Mouse (Mus musculus) T-helper 17 cell (primary cell): ENCODE measurements around the gene B3gnt2.

Experiments used
- in situ Hi-C, 2 experiments: fragments of 300-600 bp; cut with MboI, MseI; formaldehyde crosslinking; loops; 1 replicate in 1 of 2; 2 replicates in 1 of 2; pipeline ENCODE4 v1.15.1; 2025; ENCODE audit warnings: high pct_unique_total_duplicates in 2 of 2

B3gnt2 gene

DNA sequence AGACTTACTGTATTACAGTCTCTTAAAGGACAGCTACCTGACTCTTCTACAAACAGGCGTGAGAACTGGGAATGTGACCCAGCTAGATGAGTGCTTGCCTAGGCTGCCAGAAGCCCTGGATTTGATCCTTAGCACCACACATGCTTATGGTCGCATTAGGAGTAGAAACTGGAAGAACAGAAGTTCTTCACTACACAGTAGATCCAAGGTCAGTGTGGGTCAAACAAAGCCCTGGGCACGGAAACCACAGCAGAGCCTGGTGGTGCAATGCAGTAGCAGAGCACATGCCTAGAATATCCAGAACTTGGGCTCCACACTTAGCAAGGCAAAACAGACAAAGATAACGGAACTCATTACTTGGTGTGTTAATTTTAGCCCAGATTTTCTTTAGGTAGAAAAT is 10.7 kb downstream of the B3gnt2 start:
- in situ Hi-C loops: loop anchor here (10.0 kb wide), 2 partner anchors 405 to 1625 kb away; partner anchors contain the start of gene Xpo1 (in 1 of the 2)

DNA sequence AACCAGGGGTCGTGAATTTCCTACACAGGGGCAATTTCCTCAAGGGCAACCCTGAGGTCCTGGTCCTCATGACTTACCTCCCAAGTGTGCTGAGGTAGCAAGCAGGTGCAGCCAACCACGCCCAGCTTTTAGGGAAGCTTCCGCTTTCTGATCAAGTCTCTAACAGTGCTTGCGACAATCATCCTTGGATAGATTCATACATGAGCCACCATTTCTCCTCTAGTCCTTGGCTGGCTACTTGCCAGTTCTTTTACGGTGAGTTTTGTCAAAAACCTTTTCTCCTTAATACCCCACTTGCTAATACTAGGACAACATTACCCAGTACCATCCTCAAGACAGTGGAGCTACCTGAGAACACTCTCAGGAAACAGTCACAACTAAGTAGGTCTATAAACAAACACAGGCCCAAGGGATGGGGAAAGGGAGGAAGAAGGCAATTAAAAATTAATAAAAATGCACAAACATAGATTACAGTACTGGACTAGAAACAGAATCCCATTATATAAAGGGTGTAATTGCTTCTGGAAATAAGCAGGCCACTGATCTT is 12.0 kb downstream of the B3gnt2 start:
- in situ Hi-C loops: loop anchor here in 1 of 2 experiments (10.0 kb wide), 1 partner anchor 1754 kb away; the partner anchor contains the start of gene Peli1

DNA sequence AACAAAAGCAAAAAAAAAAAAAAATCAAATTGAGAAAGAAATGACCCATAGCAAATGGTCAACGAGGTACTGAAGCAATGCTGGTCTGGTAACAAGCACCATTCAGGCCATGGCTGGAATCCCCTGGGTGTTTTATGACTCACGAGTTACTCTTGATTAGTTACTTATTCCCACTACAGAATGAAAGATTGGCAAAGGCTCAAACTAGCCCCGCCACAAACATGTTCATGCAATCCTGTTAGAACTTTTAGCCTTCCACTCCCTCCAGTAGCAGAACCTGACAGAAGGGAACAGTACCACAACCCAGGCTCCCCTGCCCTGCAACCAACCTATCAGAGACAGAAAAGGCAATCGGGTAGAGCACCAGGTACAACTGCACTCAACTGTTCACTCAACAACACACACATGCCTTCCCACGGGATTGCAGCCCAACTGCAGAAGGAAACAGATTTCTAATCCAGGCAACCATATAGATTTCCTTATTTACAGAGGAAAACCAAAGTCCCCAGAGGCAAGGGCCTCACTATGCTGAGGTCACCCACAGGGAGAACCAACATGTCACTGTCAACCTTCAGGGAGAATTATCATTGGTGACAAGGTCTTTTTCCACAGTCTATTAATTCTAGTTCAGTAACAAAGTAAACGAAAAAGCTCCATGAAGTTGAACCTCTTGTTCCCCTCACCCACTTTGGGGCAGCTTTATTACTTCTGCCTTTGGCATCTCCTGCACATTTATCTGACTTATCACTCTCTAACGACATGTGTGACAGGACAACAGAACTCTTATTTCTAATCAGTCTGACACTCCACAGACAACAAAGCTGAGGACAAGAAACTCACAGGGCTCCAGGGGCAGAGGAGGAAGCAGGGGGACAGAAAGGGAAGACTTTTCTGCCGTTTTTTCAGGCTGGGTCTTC is 12.8 kb downstream of the B3gnt2 start:
- in situ Hi-C loops: loop anchor here in 1 of 2 experiments (10.0 kb wide), 1 partner anchor 1753 kb away; the partner anchor contains the start of gene Peli1

DNA sequence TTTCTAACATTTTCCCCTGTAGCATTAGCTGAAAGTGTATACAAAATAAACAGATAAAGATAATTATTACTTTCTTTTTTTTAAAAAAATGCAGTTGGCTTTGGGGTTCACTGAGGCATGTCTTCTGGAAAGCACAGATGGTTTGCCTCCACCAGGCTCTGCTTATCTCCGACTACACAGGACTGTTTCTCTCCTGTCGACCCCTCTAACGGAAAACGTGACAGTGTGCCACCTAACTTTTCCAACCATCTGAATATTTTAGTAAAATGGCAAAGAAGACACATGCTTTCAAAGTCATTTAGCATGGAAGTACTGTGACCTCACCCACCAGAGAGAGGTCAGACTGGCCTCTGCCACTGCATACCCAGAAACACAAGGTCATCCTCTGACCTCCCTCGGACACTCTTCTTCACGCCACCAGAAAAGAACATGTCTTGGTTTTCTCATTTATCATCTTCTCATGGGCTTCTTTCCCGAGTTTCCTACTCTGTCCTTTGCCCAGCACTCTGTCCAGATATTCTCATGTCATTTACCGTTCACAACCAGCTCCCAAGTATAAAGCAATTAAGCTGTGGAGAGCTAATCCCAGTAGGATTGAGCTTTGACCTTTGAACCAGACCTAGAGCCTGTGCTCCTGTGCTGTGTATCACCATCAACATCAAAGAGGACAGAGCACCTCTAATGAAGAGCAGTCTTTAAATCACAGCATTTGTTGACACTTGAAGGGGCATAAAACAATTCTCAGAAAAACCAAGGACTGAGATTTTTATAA is 13.6 kb downstream of the B3gnt2 start:
- in situ Hi-C loops: loop anchor here in 1 of 2 experiments (10.0 kb wide), 1 partner anchor 1752 kb away; the partner anchor contains the start of gene Peli1

DNA sequence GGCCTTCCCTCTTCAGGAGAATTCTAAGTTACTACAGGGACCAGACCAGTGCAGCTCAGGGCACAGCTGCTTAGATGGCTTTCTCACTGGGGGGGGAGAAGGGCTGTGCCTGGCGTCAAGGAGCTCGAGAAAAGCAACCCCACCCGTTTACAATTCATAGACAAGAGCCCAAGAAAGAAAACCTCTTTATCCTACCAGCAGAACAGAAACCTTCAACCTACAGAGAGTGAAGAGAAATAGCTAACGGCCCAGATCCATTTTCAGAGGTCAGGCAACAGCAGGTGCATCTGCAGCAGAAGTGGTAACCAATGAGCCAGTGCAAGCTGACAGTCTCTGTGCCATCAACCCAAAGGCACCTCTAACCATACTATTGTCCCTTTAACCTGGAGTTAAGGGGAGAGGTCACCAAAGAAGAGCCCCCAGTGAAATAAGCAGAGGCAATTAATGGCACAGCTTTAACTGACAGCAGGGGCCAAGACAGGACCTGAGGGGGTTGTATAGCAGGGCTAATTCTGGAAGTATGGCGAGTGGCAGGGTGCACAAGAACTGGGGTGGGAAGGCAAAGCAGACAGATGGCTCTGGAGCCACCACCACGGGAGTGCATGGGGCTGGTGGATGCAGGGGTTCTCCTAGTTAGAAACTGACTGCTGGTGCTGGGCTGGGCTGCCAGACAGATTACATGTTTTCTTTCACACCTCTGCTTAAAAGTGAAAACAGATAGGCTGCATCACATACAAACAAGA is 14.5 kb downstream of the B3gnt2 start:
- in situ Hi-C loops: loop anchor here in 1 of 2 experiments (10.0 kb wide), 1 partner anchor 1751 kb away; the partner anchor contains the start of gene Peli1

DNA sequence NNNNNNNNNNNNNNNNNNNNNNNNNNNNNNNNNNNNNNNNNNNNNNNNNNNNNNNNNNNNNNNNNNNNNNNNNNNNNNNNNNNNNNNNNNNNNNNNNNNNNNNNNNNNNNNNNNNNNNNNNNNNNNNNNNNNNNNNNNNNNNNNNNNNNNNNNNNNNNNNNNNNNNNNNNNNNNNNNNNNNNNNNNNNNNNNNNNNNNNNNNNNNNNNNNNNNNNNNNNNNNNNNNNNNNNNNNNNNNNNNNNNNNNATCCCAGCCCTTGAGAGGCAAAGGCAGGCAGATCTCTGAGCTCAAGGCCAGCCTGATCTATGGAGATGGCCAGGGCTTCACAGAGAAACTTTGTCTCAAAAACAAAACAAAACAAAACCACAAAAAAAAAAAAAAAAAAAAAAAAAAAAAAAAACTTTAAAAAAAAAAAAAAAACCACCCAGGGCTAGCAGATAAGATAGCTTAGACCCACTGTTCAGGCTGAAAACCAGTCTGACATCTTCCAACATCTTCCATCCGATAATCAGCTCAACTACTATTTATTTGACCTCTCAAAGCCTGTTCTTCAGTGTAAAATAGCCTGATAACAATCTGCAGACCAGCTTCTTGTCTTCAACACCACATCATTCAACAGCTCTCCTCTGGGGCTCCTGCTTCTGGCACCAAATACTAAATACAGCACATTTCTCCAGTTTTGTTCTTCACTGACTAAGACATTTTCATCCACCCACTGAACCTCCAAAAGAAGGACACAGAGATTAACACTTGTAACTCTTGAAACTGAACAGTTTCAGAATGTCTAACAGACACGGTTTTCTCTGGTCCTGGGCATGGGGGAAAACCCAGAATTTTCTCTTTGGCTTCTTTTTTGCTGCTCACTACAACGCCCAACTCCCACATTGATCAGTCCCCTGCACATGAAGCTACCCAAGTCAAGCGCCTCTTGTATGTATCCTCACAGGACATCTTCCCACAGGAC is 15.7 kb downstream of the B3gnt2 start:
- in situ Hi-C loops: loop anchor here in 1 of 2 experiments (10.0 kb wide), 1 partner anchor 1750 kb away; the partner anchor contains the start of gene Peli1

DNA sequence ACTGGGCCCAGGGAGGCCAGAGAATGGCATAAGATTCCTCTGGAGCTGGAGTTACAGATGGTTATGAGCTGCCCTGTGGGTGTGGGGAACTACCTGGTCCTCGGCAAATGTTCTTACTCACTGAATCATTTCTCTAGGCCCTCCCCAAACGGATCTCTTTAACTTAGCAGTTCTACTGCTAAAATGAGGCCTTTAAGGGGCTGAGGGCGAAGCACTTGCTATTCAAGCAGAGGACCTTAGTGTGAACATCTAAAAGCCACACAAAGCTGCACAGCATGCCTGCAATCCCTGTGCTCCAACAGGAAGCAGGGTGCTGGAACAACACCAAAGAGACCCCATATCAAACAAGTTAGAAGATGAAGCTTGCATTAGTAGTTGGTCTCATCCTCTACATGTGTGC is 21.3 kb downstream of the B3gnt2 start:
- in situ Hi-C loops: no loop called here

DNA sequence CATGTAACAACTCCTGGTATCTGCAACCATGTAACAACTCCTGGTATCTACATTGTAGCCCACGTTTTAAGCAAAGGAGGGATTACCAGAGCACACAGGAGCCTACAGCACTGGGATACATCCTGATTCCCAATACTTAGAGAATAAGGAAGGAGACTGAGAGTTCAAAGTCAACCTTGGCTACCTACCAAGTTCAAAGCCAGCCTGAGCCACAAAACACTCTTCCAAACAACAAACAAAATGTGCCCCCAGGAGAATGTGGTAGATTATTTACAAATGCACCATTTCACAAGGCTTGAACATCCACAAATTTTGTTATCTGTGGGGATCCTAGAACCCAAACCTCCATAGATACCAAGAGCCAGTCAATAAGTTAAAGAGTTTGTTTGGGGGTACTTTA is 22.4 kb downstream of the B3gnt2 start:
- in situ Hi-C loops: no loop called here

DNA sequence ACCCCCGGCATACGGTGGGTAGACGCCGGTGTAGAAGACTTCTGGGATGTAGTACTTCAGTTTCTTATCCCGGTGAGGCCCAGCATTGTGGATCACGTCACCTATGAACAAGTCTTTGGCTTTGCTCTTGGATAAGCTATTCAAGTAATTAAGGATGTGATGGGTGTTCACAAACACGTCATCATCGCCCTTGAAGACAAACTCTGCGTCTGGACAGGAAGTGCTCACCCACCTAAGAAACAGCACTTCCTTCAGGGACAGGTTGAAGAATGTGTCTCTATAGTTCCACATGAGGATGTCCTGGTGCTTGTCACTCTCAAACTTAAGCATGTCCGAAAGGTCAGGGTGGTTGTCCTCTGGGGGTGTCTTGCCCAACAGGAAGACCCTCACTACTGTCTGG is 24.5 kb downstream of the B3gnt2 start:
- in situ Hi-C loops: no loop called here

DNA sequence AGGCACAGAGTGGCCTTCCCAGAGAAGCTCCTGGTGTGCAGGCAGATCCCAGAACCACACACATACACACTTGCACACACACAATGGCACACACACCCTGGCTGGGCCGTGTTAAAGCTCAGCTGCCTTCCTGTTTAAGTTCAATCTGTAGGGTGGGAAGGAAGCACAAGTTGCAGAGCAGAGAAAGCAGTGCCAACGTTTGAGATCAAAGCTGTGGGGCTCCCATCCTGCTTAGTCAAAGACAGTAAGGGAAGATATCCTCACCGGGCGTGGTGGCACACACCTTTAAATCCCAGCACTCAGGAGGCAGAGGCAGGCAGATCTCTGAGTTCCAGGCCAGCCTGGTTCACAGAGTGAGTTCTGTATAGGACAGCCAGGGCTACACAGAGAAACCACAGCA is 28.2 kb downstream of the B3gnt2 start:
- in situ Hi-C loops: loop anchor here in 1 of 2 experiments (5.0 kb wide), 1 partner anchor 940 kb away; the partner anchor contains the start of gene Rel

DNA sequence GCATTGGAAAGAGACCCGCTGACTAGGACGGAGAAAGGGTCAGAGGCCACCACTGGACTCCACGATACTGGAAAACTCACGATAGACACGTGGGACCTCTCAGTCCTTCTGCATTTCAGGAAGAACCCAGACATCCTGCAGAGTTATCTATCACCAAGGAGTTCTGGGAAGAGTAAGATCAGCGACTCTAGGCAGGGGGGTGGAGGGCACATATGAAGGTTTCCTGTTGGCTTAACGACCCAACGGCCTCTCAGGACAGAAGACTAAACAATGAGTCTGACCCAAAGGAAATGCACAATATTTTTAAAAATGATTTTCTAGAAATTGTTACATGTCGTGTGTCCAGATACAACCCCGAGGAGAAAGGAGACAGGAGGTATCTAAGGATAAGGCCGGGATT is 28.8 kb downstream of the B3gnt2 start:
- in situ Hi-C loops: loop anchor here in 1 of 2 experiments (5.0 kb wide), 1 partner anchor 940 kb away; the partner anchor contains the start of gene Rel

DNA sequence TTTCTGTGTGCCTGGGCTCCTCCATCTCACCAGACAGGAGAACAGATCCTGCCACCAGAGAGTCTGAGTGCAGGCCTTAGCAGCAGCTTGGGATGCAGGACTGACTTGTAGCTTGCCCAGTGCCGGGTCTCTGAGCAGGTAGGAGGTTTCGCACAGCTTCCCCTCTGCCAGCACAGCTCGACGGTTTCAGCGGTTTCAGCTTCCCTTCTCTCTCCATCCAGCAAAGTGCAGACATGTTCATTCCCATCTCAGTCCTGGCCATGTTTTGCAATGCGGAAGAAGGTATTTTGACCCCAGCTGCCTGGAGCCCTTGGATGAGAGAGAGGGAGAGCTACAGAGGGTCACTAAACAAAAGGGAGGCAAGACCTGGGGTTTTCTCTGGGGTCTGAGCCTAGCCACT is 30.1 kb downstream of the B3gnt2 start:
- in situ Hi-C loops: loop anchor here in 1 of 2 experiments (5.0 kb wide), 1 partner anchor 942 kb away; the partner anchor contains the start of gene Rel

DNA sequence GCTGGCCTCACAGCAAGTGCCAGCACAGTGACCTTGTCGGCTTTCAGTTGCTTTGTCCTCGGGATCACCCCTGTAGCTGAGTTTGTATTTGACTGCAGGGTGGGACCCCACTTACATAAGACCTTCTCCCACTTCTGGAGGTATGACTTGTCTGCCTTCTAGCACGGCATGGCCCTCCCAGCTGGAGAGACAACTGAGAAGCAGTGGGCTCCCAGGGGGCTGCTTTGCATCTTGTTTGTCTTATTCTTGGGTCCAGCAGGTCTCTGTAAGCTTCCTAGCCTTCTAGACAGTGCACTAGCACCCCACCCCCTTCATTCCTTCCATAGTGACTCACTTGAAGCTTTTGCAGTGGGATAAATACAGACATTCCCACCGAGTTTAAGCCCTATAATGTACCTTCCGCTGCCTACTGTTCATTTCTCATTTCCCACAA is 30.6 kb downstream of the B3gnt2 start:
- in situ Hi-C loops: loop anchor here in 1 of 2 experiments (5.0 kb wide), 1 partner anchor 942 kb away; the partner anchor contains the start of gene Rel

DNA sequence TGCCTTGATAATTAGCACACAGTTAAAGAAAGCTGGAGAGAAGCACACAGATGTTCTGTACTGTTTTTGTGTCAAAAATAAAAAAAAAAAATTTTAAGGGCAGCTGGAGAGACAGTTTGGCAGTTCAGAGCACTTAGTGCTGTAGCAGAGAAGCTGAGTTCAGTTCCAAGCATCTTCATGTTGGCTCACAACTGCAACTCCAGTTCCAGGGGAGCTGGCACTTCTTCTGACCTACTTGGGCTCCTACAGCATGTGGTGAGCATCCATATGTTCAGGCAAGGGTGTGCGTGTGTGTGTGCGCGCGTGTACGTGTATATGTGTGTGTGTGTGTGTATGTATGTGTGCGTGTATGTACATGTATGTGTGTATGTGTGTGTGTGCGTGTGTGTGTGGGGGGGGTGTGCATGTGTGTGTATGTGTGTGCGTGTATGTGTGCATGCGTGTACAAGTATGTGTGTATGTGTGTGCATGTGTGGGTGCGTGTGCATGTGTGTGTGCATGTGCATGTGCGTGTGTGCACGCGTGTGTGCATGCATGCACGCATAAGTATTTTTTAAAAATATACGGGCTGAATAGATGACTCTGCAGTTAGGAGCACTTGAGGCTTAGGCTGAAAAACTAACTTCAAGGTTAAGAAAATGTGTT is 31.7 kb downstream of the B3gnt2 start:
- in situ Hi-C loops: loop anchor here in 1 of 2 experiments (10.0 kb wide), 1 partner anchor 436 kb away; no protein-coding TSS in a partner anchor

DNA sequence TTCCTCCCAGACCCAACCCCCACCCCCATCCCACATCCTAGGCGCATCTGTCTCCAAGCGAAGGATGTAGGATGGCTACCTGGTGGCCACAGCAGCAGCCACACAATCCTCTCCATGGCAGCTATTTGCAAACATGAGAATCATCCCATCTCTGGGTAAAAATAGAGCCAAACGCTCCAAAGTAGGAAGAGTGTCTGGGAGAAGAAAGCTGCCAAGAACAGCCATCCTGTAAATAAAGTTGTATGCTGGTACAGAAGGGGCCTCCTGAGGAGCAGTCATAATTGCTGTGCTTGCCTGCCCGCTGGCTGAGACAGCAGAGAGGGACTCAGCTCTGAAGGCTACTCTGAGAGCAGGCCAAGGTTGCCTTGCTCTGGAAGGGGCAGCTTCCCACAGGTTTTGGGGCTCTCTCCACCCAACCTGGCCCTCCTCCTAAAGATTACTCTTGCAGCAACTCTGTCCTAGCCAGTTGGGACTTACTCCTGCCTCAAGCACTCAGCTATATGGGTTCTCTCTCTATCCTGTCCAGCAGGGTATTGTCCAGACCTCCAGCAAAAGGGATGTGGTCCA is 33.2 kb downstream of the B3gnt2 start:
- in situ Hi-C loops: loop anchor here in 1 of 2 experiments (10.0 kb wide), 1 partner anchor 437 kb away; no protein-coding TSS in a partner anchor

DNA sequence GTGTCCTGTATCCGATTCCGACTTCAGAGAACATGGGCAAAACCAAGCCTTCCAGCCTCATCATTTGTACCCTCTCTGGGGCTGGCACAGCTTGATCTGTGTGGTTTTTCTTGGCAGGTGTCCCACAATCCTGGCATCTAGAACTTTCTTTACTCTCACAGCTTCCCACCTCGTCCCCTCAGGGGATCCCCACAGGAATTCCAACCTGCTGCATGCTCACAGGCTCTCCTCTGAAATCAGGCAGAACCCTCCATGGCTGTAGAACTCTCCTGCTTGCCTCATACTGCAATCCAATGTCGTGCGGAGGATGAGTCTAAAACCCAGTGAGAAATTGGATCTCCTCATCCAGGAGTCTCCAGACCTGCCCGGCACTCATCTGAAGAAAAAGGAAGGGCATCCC is 34.1 kb downstream of the B3gnt2 start:
- in situ Hi-C loops: loop anchor here in 1 of 2 experiments (10.0 kb wide), 1 partner anchor 438 kb away; no protein-coding TSS in a partner anchor

DNA sequence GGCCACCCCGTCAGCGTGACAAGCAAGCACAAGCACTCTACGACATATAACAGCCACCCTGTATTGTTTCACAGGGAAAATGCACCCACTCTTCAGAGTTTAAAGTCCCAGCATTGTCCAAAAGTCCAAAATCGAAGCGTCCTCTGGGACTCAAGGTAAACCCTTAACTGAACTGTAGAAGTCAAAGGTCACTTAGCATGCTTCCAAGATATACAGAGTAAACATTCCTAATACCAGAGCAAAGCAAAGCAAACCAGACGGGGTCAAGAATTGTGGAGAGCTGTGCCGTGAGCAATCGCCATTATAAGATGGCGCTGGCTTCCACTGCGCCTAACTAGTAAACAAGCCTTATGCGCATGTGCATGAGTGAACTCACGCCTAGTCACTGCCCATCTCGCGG is 34.7 kb downstream of the B3gnt2 start:
- in situ Hi-C loops: loop anchor here in 1 of 2 experiments (10.0 kb wide), 1 partner anchor 439 kb away; no protein-coding TSS in a partner anchor

DNA sequence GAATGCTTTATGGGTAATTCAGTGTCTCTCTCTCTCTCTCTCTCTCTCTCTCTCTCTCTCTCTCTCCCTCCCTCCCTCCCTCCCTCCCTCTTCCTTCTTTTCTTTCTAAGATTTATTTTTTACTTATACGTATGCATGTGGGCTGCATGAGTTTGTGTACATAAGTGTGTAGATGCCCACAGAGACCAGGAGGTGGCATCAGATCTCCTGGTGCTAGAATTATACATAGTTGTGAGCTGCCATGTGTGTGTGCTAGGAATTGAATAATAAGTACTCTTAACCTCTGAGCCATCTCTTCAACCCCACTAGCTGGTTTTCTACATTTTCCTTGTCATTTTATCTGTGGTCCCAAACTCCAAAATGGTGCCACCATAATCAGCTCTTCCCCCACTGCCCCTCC is 35.2 kb downstream of the B3gnt2 start:
- in situ Hi-C loops: loop anchor here in 1 of 2 experiments (10.0 kb wide), 1 partner anchor 439 kb away; no protein-coding TSS in a partner anchor
